Mouse (Mus musculus): ENCODE data around the gene Derl3.

Derl3 gene

GRCm38 (mm10) chr10:75913013-75913589 is 19.9 kb downstream of the Derl3 start:
- DNase-seq (ENCODE audit: low read depth, low spot score), result no peak

- no peak for DNase-seq (ENCODE audit: low read depth, low spot score)
These were observed 22.3 kb downstream of the Derl3 start for GRCm38 (mm10) chr10:75915557-75915956.

- DNase-seq (ENCODE audit: low read depth, low spot score), result no peak
These were observed 23.6 kb downstream of the Derl3 start for GRCm38 (mm10) chr10:75916840-75917239.

- DNase-seq (ENCODE audit: low read depth, low spot score), result no peak
These were observed 25.8 kb downstream of the Derl3 start for GRCm38 (mm10) chr10:75919026-75919425.

GRCm38 (mm10) chr10:75921026-75921725 is 28.0 kb downstream of the Derl3 start, which contains the start of gene Smarcb1:
Gene Smarcb1 (minus strand): TSS chr10:75921617.
- DNase-seq (ENCODE audit: low read depth, low spot score), result peak; percentile 95

- DNase-seq (ENCODE audit: low read depth, low spot score), result no peak
These were observed 28.7 kb downstream of the Derl3 start for GRCm38 (mm10) chr10:75921726-75922560.

GRCm38 (mm10) chr10:75924324-75924723 is 31.1 kb downstream of the Derl3 start:
- DNase-seq (ENCODE audit: low read depth, low spot score), result no peak

GRCm38 (mm10) chr10:75926396-75926795 is 33.2 kb downstream of the Derl3 start:
- no peak for DNase-seq (ENCODE audit: low read depth, low spot score)

GRCm38 (mm10) chr10:75930304-75930703 is 37.1 kb downstream of the Derl3 start:
- DNase-seq (ENCODE audit: low read depth, low spot score), result no peak

- DNase-seq (ENCODE audit: low read depth, low spot score), result no peak
These were observed 38.1 kb downstream of the Derl3 start for GRCm38 (mm10) chr10:75931311-75931710.

- peak; percentile 55 for DNase-seq (ENCODE audit: low read depth, low spot score)
These were observed 39.0 kb downstream of the Derl3 start for GRCm38 (mm10) chr10:75932081-75932678.

GRCm38 (mm10) chr10:75932891-75933290 is 39.7 kb downstream of the Derl3 start, which contains the start of gene Chchd10:
Gene Chchd10 (plus strand): TSS chr10:75933130.
- DNase-seq (ENCODE audit: low read depth, low spot score), result no peak

- DNase-seq (ENCODE audit: low read depth, low spot score), result no peak
These were observed 41.8 kb downstream of the Derl3 start for GRCm38 (mm10) chr10:75934991-75935390.

- peak; percentile 88 for DNase-seq (ENCODE audit: low read depth, low spot score)
These were observed 42.7 kb downstream of the Derl3 start, which contains the start of gene Mmp11 for GRCm38 (mm10) chr10:75935680-75936541. Gene Mmp11 (minus strand): TSS chr10:75936496.

- no peak for DNase-seq (ENCODE audit: low read depth, low spot score)
These were observed 43.9 kb downstream of the Derl3 start for GRCm38 (mm10) chr10:75936909-75937667.

- no peak for DNase-seq (ENCODE audit: low read depth, low spot score)
These were observed 44.8 kb downstream of the Derl3 start for GRCm38 (mm10) chr10:75937851-75938643.

- no peak for DNase-seq (ENCODE audit: low read depth, low spot score)
These were observed 46.4 kb downstream of the Derl3 start for GRCm38 (mm10) chr10:75939481-75940234.

- DNase-seq (ENCODE audit: low read depth, low spot score), result no peak
These were observed 47.3 kb downstream of the Derl3 start, which contains the start of gene Gm867 for GRCm38 (mm10) chr10:75940520-75940919. Gene Gm867 (minus strand): TSS chr10:75940672.
